ENCODE assay signal across 8 mouse cellular contexts in genomic region chr9:88482829-88483396, GRCm38 (mm10). TPM values are rescaled to one million over a fixed set of nuclear protein-coding genes. Genes with fewer than 3 reads are reported as not detected.
A peak's percentile ranks its signal among the peaks of the same experiment; 100 is the strongest.
DNase-seq lines count a peak whose midpoint lies in the region; ATAC-seq lines count a peak whose summit lies in the region.

No protein-coding gene starts in this region.

- H3K4me2 ChIP-seq in intestine, embryonic 15.5 days (replicated peaks) = peak overlapping the region; percentile 63
- peak overlapping the region; percentile 95 for H3K4me2 ChIP-seq in liver, embryonic 15.5 days
- H3K4me2 ChIP-seq in neural tube, embryonic 15.5 days = peak overlapping the region; percentile 59

- no peaks in the 10 kb centered on the region for H3K9me3 ChIP-seq in intestine, embryonic 15.5 days
- H3K9me3 ChIP-seq in liver, embryonic 15.5 days (replicated peaks) = no peaks in the 10 kb centered on the region
- no peaks in the 10 kb centered on the region for H3K9me3 ChIP-seq in neural tube, embryonic 15.5 days (replicated peaks)

- H3K9ac ChIP-seq in intestine, embryonic 15.5 days = peak overlapping the region; percentile 68
- peak overlapping the region; percentile 95 for H3K9ac ChIP-seq in liver, embryonic 15.5 days
- H3K9ac ChIP-seq in neural tube, embryonic 15.5 days (replicated peaks) = peak overlapping the region; percentile 85

- peak overlapping the region; percentile 100 for H3K4me3 ChIP-seq in intestine, embryonic 15.5 days (replicated peaks)
- H3K4me3 ChIP-seq in liver, embryonic 15.5 days (replicated peaks) = peak overlapping the region; percentile 98
- H3K4me3 ChIP-seq in neural tube, embryonic 15.5 days (replicated peaks) = peak overlapping the region; percentile 97

- no peaks in the 10 kb centered on the region for H3K36me3 ChIP-seq in intestine, embryonic 15.5 days
- H3K36me3 ChIP-seq in liver, embryonic 15.5 days (replicated peaks) = peaks cover 5% of the 10 kb centered on the region
- no peaks in the 10 kb centered on the region for H3K36me3 ChIP-seq in neural tube, embryonic 15.5 days

- H3K27ac ChIP-seq in intestine, embryonic 15.5 days = peak overlapping the region; percentile 99
- peak overlapping the region; percentile 92 for H3K27ac ChIP-seq in liver, embryonic 15.5 days (replicated peaks)
- H3K27ac ChIP-seq in neural tube, embryonic 15.5 days (replicated peaks) = peak overlapping the region; percentile 100

- H3K4me1 ChIP-seq in intestine, embryonic 15.5 days (replicated peaks) = no peaks in the 10 kb centered on the region
- peaks cover 38% of the 10 kb centered on the region for H3K4me1 ChIP-seq in liver, embryonic 15.5 days (replicated peaks)
- H3K4me1 ChIP-seq in neural tube, embryonic 15.5 days = peaks cover 22% of the 10 kb centered on the region

- H3K27me3 ChIP-seq in intestine, embryonic 15.5 days (replicated peaks) = no peaks in the 10 kb centered on the region
- H3K27me3 ChIP-seq in liver, embryonic 15.5 days = peaks cover 27% of the 10 kb centered on the region
- H3K27me3 ChIP-seq in neural tube, embryonic 15.5 days (replicated peaks) = no peaks in the 10 kb centered on the region

- ATAC-seq in common myeloid progenitor, adult 5-6 weeks (replicated peaks; ENCODE audit: low read depth, poor library complexity, severe bottlenecking) = peak; percentile 36
- ATAC-seq in intestine, embryonic 15.5 days = no peak
- no peak for ATAC-seq in liver, embryonic 15.5 days (ENCODE audit: insufficient read depth)
- no peak for ATAC-seq in neural tube, embryonic 15.5 days (ENCODE audit: low FRiP score)

- under 1% methylated on average over 43 of the region's 52 CpGs for WGBS in intestine, embryonic 15.5 days
- WGBS in liver, embryonic 15.5 days (ENCODE audit: insufficient replicate concordance) = under 1% methylated on average over 31 of the region's 52 CpGs
- under 1% methylated on average over 40 of the region's 52 CpGs for WGBS in neural tube, embryonic 15.5 days

- DNase-seq in B cell, adult 2 months = peak; percentile 83 to 84
- peak; percentile 84 for DNase-seq in ZHBTc4 (ENCODE audit: low read depth, low spot score)
- DNase-seq in gonadal fat pad, adult 2 months (ENCODE audit: low read depth) = peak; percentile 44
- DNase-seq in urinary bladder, postnatal 10 days (ENCODE audit: low spot score) = peak; percentile 48

RNA-seq across cellular contexts. Expression of gene Syncrip, which starts 0.5 kb away (rescaled TPM):
- total RNA-seq in common myeloid progenitor, adult 5-6 weeks (2017) = 305 and 315 TPM in 2 replicates
- polyA plus RNA-seq in gonadal fat pad, adult 2 months (2012; rRNA removed) = 4.0 and 9.3 TPM in 2 replicates
- polyA plus RNA-seq in intestine, embryonic 15.5 days (2015; fragmentation: Nextera tagmentation; extraction: Ambion mirVana) = 78.3 and 98.9 TPM in 2 replicates
- 28.9 and 33.1 TPM in 2 replicates for polyA plus RNA-seq in liver, embryonic 15.5 days (2015; fragmentation: Nextera tagmentation; extraction: Ambion mirVana)
- 66.7 and 73.3 TPM in 2 replicates for polyA plus RNA-seq in neural tube, embryonic 15.5 days (2015; fragmentation: Nextera tagmentation; extraction: Ambion mirVana)

RNA-seq across cellular contexts. Expression of gene Gm20537, which starts 26.5 kb away (rescaled TPM):
- total RNA-seq in common myeloid progenitor, adult 5-6 weeks (2017) = not detected in 2 replicates
- polyA plus RNA-seq in gonadal fat pad, adult 2 months (2012; rRNA removed) = not detected in 2 replicates
- not detected in 2 replicates for polyA plus RNA-seq in intestine, embryonic 15.5 days (2015; fragmentation: Nextera tagmentation; extraction: Ambion mirVana)
- 0.18 and 0.35 TPM in 2 replicates for polyA plus RNA-seq in liver, embryonic 15.5 days (2015; fragmentation: Nextera tagmentation; extraction: Ambion mirVana)
- 0.59 and 0.60 TPM in 2 replicates for polyA plus RNA-seq in neural tube, embryonic 15.5 days (2015; fragmentation: Nextera tagmentation; extraction: Ambion mirVana)

RNA-seq across cellular contexts. Expression of gene Snx14, which starts 44.2 kb away (rescaled TPM):
- 15.8 and 25.7 TPM in 2 replicates for total RNA-seq in common myeloid progenitor, adult 5-6 weeks (2017)
- 16.7 and 19.5 TPM in 2 replicates for polyA plus RNA-seq in gonadal fat pad, adult 2 months (2012; rRNA removed)
- 31.3 and 35.2 TPM in 2 replicates for polyA plus RNA-seq in intestine, embryonic 15.5 days (2015; fragmentation: Nextera tagmentation; extraction: Ambion mirVana)
- polyA plus RNA-seq in liver, embryonic 15.5 days (2015; fragmentation: Nextera tagmentation; extraction: Ambion mirVana) = 9.7 and 11.0 TPM in 2 replicates
- 35.9 and 37.2 TPM in 2 replicates for polyA plus RNA-seq in neural tube, embryonic 15.5 days (2015; fragmentation: Nextera tagmentation; extraction: Ambion mirVana)
